Mouse (Mus musculus): ENCODE data around the gene Ift122.

The Ift122 gene

GRCm38 (mm10) chr6:115892363-115892762, 39.1 kb downstream of the Ift122 start:
- DNase-seq, result no peak

DNA sequence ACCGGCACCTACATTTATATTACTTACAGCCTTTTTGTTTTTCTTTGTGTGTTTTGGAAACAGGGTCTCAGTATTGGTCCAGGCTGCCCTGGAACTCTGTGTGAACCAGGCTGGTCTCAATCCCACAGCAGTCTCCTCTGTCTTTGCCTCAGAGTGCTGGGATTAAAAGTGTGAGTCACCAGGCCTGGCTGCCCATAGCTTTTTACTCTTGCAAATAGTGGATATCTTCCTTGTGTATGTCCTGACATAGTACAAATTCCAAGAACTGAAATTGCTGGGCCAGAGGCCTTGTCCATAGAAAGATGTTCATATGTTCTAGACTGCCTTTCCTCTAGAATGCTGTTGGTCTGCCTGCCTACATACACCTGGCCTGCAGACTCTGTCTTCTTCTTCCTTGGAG, 43.1 kb downstream of the Ift122 start:
- no peak for DNase-seq

GRCm38 (mm10) chr6:115897117-115897516, 43.8 kb downstream of the Ift122 start:
- no peak for DNase-seq

DNA sequence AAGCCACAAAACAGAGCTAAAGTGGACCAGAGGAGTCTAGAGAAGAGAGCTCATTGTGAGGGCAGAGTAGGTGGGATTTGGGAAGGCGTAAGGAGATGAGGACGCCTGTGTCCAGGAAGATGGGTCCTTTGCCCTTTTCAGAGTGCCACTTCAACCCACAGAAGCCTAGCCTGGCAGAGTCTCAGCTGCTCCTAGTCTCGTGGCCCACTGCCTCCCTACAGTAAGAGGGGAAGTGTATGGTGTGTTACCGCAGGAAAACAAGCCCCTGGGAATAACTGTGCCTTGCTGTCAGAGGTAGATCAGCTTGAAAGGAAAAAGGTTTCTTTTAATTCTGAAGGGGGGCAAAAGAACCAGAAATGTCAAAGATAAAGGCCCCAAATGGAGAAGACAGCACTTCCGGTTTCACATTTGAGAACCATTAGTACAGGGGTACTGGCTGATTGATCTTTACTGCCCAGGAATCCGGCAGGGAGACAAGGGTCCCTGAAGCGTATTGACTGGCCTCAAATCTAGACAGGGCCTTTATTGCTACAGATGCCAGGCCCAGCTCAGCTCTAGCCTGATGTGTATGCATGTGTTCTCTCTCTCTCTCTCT, 44.8 kb downstream of the Ift122 start:
- DNase-seq, result no peak

GRCm38 (mm10) chr6:115901062-115901461, 47.8 kb downstream of the Ift122 start:
- peak; percentile 75 for DNase-seq

DNA sequence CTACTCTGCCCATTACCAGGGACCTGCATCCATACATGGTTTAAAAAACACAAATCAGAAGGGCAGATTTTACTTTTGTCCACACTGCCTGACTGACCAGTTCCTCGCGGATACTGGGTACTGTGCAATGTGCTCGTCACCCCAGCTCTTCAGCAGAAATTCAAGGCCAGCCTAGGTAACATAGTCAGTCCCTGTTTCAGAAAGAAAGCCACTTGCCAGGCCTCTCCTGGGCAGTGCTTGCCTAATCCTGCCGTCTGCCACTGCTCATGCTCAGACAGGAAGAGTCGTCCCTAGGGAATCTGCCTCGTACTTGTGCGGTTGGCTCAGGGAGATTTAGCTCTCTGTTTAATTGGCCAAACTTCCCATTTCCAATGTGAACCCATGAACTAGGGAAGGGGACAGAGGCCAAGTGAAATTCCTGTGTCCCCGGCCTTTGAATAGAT, 48.2 kb downstream of the Ift122 start:
- no peak for DNase-seq

- DNase-seq, result no peak
These were observed 49.3 kb downstream of the Ift122 start for GRCm38 (mm10) chr6:115902545-115902944.

- DNase-seq, result no peak
These were observed 52.3 kb downstream of the Ift122 start for GRCm38 (mm10) chr6:115905568-115905967.

DNA sequence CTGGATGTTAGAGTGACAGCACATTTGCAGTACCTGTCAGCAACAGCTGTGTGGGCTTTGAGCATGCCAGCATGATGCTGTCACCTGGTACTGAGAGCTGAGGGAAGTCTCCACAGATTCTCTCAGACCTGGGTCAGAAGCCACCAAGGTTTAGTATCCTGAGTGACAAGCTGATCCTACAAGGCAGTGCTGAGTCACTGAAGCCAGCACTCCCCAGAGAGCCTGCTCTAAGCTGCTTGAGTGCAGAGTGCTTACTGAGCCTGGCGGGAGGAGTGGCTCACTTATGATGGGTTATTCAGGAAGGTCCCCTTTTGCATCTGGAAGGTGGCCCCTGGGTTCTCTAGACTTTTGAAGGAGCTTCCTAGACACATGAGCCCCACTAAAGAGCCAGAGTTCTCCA, 53.2 kb downstream of the Ift122 start:
- no peak for DNase-seq

- DNase-seq, result no peak
These were observed 53.6 kb downstream of the Ift122 start for GRCm38 (mm10) chr6:115906871-115907270.

DNA sequence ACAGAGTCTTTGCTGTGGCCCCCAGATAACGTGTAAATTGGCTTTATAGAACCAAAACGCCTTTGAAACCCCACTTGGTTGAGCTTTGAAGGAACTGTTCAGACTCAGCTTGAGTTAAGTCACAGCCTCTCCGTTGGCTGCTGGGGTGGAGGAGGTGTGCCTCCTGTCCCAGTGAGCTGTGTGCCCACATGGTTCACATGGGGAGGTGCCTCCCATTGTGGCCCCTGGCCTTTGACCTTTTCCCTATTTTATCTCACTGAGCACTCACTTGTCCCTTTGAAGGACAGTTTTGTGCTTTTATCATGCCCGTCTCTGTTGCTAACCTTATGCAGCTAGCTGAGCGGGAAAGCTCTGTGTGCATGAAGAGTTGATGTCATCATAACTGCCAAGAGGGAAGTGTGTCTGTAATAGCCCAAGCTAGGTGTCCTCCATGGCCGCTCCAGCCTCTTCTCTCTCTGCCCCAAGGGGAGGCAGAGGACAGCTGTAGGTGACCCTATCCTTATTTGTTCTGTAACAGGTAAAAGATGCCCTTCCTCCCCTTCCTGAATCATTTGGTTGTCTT, 55.2 kb downstream of the Ift122 start:
- no peak for DNase-seq

DNA sequence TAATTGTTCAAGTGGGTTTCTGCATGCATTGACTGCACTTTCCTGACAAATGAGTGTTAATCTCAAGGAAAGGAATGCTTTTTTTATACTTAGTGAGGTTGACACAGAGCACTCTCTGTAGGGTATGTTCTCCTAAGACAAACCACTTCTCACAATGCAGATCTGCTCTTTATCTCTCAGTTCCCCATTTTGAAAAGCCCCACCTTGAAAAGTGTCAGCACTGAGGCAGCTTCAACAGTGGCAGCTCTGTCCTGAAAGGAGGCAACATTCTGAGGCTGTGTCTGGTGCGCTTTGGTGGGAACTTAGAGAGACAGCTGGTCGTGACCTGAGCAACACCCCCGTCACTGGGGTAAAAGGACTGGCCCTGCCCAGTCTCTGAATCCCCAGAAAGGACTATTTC, 55.8 kb downstream of the Ift122 start:
- DNase-seq, result no peak

DNA sequence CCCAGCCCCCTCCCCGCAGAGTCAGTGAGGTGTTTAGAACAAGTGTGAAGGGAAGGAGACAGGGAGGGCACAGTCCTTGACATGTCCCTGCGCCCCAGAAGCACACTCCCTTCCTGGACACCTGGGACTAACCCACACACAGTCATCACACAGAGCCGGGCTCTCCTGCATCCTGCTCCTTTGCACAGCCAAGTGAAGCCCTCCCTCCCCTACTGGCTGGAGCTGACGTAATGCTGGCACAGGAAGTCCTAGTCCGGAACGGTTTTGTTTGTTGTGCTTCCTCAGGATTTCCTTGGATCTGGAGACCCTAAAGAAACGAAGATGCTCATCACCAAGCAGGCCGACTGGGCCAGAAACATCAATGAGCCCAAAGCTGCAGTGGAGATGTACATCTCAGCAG, 56.7 kb downstream of the Ift122 start:
- DNase-seq, result no peak

DNA sequence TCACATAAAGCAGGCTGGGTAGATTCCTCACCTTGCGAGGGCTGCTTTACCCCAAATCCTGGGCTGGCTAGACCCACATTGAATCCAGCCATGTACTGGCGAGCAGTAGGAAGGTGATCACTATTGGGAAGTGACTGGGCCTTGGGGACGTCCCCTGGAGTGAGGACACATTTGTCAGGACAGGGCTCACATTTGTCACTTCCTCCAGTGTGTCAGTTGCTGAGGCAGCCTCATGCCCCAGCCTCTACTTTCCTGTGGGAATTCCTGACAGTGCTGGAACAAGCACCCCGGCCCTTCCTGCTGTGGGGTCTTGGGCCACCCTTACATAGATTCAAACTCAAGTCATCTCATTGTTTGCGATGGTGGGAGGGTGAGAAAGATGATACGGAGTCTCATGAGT, 58.5 kb downstream of the Ift122 start:
- no peak for DNase-seq

GRCm38 (mm10) chr6:115913482-115913881, 60.2 kb downstream of the Ift122 start:
- no peak for DNase-seq

DNA sequence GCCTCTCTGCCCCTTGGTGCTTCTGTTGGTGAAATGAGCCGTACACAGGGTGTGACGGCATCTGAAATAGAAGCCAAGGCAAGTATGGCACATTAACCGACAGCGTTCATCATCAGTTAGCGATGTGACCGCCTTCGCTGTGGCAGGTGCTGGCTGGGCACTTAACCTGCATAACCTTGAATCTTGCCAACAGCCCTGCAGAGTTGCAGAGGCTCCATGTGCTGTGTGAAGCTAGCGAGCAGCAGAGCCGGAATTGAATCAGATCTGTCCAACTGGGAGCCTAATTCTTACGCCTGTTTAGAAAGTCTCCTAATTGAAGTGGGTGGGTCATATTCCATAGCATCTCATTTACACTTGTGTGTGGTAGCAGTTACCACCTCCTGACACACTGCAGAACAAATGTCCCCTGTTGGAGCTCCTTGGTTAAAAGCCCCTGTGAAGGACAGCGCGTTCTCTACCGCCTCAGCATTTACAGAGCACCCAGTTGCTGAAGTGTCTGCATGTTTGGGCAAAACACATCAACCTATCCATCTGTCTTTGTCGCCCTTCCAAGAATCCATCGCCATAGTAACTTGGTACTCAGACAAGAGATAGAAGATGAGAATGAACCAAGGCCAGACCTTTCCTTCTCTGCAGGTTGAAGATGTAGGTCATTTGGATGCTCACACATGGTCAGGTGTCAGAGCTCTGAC, 61.4 kb downstream of the Ift122 start:
- DNase-seq, result no peak

DNA sequence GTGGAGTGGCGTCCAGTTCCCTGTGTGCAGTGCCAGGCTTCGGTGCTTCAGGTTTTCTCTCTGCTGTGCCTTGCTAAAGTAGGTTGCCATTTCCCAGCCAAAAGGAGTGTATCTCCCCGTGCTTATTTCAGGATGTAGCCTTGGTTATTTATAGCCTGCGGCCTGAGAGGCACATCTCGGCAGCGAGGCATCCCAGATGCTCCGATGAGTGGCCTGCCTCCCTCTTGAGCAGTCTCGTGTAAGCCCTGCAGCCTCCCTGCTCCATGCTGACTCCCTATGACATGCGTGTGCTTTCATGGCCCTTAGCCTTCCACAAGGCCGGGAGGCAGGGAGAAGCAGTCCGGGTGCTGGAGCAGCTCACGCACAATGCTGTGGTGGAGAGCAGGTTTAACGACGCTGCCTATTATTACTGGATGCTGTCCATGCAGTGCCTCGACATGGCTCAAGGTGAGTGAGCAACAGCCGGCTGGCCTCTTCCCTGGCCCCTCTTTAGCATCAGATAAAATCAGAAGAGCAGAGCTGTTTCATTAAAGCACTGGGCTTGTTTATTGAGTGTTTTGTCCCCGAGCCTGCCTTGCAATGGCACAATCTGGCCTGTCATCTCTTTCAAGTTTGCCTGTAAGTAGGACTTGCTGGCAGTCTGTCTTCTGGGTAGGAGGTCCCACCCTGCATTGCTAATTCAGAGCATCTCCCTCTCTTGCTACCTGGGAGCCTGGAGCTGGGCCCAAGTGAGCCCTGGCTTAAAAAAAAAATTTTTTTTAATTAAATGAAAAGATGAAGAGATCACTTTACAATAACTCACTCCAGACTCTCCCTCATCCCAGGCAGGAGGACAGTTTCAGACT, 62.6 kb downstream of the Ift122 start:
- no peak for DNase-seq

- DNase-seq, result no peak
These were observed 63.3 kb downstream of the Ift122 start for GRCm38 (mm10) chr6:115916611-115917010.

GRCm38 (mm10) chr6:115918615-115919014, 65.3 kb downstream of the Ift122 start:
- no peak for DNase-seq

DNA sequence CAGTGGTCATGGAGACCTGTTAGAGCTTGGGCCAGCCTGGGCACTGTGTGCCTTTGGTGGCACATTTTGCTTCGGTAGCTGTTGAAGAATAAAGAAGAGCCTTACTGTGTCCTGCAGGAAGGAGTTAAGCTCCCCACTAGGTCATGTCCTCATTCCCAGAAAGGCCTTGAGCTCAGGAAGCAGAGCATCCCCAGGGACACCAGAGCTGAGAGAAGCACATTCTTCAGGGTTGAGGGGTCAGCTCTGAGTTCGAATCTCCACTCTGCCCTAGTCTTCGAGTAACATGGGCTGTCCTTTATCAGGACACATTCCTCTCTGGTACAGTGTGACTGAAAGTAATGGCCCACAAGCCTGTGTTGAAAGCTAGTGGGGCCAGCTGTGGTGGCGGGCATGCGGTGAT, 66.6 kb downstream of the Ift122 start:
- no peak for DNase-seq

- no peak for DNase-seq
These were observed 71.6 kb downstream of the Ift122 start for GRCm38 (mm10) chr6:115924829-115925228.

DNA sequence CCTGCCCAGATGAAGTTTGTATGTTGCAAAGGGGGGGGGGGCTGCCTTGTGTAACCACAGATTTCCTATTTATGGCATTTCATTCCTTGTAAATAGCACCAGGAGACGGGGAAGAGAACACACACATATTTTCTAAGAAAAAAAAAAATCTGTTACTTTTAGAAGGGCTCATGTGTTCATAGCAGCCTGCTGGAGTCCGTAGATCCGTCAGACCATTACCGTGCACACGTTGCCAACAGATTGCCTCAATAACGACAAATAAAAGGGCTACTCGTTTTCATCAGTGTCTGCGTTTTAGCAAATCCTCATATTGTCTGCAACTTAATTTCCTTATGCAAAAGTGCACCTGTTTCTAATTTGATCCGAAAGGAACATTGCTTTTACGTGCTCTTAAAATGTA, 73.1 kb downstream of the Ift122 start:
- DNase-seq, result no peak

Measured in right cerebral cortex, postnatal 4 days (tissue).